Mouse (Mus musculus): Measurements from ENCODE around the gene Peak1.

The Peak1 gene

DNA sequence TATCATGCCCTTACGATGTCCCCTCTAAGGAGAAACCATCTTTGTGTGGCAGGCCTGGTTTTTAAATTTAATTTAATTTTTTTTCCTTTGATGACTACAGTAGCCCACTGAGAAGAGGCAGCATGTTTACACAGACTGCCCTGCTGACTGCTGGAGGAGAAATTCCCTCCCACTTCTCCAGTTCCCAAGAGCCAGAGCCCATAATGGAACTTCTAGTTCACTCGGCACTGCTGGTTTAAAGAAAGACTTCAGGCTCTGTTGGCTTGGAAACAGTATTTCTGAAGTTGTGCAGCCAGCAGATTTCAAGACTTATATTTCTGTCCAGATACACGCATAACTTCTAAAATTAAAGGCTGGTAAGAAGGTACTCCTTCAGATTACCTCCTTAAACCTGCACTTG is 175.2 kb downstream of the Peak1 start:
- no peak for DNase-seq

DNA sequence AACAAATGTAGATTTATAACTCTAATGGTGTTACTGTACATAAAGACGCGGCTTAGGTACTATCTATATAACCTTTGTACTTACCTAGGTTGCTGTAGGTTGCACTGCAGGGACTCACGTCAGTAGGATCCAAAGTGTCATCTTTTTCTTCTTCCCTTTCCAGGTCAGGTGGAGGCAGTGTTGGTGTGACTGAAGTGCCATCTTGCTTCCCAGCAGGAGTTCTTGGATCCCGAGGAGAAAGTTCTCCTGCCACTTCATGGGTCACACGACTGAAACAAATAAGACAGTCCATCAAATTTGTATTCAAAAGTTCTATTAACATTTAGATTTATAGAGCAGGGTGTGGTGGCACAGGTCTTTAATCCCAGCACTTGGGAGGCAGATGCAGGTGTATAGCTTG is 176.8 kb downstream of the Peak1 start:
- DNase-seq, result no peak

DNA sequence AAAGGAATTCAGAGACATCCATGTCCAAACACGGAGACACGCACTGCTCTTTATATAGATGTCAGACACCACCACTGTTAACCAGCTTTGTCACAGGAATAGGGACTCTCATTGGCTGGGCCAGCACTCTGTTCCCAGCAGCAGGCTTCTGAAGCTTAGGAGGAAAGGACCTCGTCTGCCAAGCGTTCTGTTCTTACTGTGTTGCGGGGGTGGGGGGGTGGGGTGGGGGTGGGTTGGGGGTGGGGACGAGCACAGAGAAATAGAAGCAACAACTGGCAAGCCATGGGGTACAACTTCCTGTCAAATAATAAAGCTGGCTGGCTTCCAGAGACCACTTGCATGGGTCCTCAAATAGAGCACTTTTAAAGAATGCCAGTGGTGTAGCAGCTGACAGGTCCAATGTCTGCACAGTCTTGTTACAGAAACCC is 182.0 kb downstream of the Peak1 start:
- DNase-seq, result peak; percentile 21

DNA sequence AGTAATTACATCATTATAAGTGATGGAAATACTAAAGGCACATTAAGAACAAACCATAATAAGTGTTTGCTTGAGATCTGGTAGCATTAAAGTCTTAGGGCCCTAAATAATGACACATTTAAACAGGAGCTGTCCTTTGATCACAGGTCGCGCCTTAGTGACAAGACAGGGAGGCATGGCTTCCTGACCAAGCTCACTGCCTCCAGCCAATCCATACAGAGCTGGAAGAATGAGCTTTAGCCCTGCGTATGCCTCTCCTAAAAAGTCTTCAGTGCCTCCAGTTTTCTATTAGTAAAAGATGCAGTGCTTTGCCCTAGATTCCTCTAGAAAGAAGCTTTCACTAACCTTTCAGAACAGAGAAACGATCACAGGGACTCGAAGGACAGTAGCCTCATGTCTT is 182.6 kb downstream of the Peak1 start:
- no peak for DNase-seq

DNA sequence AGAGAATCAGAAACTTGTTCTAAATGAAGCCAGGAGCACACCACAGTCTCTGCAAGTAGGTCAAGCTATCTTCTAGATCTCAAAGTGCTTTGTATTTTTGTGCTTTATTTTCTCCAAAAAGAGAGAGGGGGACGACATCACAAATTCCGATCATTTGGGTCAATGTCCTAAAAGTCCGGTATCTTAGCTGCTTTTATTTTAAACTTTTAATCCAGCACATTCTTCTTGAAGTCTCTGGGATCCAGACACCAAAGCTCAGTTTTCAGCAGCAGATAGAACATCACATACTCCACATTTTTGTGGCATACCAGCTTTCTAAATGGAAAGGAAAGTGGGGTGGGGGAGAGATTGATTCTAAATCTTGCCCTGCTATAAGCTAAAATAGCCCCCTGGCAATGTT is 183.3 kb downstream of the Peak1 start:
- no peak for DNase-seq

DNA sequence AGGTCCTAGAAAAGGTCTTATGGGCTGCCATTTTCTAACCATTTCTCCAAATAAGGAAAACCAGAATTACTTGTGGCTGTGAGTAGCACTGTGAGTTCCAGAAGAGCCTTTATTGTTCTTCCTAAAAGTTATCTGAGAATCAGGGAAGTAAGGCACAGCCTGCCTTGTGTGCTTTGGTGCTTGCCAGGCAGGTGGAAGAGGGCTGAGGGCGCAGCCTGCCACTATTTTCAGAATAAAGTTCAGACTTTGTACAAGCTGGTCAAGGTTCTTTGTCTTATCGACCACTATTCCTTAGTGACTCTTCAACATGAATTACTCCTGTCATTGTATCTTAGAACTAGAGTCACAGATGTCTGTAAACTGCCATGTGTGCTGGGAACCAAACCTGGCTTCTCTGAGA is 184.6 kb downstream of the Peak1 start:
- DNase-seq, result no peak

DNA sequence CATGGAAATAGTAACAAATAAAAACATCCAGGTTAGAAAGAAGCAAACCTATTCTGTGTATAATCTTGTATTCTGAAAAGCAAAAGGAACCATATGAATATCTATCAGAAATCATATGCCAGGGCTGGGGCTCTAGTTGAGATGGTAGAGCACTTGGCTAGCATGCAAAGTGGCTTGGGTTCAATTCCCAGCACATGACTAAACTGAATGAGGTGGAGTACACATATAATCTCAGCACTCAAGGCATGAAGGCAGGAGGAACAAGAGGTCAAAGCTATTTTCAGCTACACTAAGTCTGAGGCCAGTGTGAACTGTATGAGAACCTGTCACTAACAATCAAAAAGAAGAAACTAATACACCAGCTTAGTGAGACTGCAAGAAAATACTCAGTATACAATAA is 187.0 kb downstream of the Peak1 start:
- no peak for DNase-seq

DNA sequence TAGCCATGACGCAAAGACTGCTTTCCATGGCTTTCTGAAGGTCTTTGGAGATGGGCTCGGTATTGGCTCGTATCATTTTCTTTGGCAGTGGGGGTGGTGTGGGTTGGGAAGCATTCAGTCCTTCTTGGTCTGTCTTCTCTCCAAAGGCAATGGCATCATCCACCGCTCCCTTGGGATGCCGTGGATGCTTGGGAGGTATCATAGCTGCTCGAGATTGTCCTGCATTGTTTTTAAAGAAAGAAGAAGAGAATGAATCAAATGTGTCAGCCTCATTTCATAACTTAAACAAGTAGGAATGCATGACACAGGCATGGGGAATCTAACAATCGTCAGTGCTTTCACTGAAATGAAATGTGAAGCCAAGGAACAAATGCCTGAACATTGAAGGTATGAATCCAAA is 190.2 kb downstream of the Peak1 start:
- no peak for DNase-seq

DNA sequence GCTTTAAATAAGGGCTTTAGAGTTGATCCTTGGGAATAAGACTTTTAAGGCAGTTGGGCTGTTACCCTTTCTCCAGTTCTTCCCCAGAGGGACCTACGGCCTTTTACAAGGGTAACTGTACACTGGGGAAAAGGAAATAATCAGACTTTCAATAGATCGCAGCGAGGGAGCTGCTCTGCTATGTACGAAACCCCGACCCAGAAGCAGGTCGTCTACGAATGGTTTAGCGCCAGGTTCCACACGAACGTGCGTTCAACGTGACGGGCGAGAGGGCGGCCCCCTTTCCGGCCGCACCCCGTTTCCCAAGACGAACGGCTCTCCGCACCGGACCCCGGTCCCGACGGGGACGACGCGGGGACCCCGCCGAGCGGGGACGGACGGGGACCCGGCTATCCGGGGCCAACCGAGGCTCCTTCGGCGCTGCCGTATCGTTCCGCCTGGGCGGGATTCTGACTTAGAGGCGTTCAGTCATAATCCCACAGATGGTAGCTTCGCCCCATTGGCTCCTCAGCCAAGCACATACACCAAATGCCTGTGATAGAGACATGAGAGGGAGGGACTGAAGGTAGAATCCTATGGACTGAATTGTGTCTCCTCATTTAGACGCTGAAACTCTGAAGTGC is 194.3 kb downstream of the Peak1 start:
- peak; percentile 70 for DNase-seq

DNA sequence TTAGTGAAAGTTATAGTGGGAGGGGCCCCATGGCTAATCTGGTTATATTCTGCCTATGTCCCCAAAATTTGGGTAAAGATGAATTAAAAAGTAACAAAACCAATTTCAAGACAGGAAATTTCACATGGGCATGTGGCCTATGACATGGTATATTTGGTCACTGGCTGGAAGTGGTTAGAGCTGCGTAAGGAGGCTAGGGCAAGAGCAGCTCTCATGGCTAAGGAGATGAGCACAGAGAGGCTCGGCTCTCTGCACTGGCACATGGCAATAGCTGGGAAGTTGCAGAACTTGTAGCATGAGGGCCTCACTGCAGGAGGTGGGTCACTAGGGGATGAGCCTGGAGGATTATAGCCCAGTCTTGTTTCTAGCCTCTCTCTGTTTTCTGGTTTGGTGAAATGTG is 199.0 kb downstream of the Peak1 start:
- no peak for DNase-seq

DNA sequence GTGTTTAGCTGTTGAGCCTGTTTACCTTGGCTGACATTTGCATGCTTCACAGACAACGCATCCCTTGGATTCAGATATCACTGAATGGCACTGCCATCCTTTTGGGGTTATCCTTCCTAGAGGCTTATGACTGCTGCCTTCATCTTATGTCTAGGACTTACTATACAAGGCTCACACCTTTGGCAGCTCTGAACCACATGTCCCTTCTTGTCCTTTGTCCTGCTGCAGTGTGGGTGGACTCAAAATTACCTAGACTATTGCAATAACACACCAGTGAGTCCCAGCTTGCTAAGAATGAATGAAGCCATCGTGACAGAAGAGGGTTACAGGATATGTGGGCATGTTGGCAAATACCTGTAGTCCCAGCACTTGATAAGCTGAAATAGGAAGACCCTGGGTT is 199.8 kb downstream of the Peak1 start:
- DNase-seq, result no peak

DNA sequence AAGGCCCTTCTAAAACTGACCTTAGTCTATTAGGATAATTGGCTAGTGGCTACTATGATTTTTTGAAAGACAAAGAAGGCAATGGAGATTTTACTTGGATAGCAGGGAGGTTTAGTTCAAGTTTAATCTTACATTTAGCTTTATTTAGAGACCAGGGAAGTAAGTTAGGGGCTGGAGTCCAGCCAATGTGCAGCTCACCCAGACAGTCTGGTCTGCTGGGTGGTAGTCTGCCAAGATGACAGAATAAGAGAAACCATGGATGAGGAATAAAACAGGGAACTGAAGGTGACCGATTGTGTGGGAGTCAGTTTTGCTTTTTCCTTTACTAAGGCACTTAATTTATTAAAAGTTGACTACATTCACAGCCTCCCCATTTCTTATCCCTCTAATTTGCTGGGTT is 200.5 kb downstream of the Peak1 start:
- DNase-seq, result peak; percentile 20

DNA sequence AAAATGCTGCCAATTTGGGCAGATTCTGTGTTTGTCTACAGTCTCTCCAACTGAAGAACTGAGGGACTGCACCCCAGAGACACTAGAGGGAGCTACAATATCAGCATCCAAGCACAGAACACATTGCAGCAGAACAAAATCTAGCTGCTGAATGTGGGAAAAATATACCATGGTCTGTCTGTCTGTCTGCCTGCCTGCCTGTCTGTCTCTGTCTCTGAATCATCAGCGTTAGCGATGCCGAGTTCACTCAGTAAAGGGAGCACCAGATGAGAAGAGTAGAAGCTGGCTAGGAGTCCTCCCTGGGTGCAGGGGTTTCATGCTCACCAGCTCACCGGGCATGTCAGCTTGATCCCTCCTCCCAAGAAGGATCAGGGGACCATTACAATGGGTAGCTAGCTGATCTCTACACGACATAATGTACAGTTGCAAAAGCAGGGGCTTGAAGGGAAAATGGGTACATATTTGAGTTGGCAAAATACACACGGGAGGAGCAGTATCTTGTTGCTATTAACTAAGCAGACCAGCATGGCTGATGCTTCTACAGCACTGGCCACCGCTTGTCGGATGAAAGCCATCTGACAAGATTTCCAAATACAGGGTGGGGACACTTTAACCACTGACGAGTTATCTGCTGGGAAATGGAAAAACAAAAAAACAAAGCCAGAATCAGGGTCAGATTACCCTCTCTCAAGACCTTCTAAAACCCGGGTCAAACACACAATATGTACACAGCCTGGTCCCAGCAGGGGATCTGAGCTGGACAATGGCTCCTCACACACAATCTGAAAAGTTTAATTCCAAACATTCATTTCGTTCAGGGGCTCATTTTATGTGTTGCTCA is 204.2 kb downstream of the Peak1 start:
- peak; percentile 72 for DNase-seq

DNA sequence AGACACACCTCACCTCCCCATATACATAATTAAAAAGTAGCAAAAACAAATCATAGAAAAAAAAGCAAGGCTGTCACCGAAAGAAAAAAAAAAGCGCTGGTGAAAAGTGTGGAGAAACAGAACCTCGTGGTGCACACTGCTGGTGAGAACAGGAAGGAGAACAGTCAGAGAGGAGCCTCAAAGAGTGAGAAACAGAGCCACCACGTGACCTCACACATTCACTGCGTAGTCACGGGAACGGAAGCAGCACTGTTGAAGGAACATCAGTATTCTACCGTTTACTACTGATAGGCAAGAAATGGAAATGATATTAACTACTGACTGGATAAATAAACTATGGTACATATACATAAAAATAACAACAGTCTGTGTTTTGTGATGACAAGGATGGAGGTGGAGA is 209.1 kb downstream of the Peak1 start:
- no peak for DNase-seq

DNA sequence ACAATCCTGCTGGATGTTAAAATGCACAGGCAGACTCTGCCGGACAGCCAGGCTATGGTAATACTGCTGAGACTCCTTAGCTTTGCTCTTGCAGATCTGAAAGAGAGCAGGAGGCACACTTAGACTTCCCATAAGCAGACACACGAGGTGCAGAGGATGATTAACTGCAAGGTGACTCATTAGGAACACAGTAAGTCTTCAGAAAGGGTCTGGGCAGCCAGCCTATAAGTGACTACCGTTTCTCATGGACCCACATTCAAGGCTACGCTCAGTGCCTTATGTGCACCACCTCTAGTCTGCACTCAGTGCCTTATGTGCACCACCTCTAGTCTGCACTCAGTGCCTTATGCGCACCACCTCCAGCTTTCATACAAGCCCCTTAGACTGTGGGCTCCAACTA is 210.4 kb downstream of the Peak1 start:
- no peak for DNase-seq

DNA sequence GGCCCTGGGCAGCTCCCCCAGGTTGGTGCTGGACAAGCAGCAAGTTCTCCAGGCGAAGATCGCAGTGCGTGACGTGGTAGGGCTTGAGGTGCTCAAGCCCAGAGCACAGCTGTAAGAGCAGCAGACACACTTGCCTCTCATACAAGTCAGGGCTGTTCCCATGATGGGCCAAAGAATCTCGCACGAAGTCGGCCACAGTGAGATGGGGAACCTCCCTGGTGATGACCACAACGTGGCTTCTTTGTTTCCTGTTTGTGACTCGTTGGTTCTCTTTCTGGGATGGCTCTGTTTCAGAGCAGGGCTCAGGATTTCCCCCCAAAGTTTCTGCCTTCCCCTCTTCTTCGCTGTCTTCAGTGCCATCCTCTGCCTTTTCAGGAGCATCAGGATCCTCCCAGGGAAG is 210.8 kb downstream of the Peak1 start:
- no peak for DNase-seq

DNA sequence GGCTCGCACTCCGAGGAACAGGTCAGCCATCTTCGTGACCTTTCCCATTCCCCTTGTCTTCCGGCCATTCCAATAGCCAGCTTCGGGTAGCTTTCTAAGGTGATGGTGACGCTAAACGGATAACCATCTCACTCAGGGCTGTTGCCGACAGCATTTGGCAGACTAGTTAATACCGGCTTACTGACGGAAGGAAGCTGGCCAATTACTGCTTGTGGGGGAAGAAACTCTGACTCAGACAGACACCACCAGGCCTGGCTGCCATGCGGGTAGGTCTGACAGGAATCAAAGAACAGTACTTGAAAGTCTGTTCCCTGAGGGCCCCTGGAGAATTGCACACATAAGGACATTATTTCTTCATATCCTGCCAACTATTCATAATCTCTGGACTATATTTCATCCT is 212.5 kb downstream of the Peak1 start:
- DNase-seq, result no peak

DNA sequence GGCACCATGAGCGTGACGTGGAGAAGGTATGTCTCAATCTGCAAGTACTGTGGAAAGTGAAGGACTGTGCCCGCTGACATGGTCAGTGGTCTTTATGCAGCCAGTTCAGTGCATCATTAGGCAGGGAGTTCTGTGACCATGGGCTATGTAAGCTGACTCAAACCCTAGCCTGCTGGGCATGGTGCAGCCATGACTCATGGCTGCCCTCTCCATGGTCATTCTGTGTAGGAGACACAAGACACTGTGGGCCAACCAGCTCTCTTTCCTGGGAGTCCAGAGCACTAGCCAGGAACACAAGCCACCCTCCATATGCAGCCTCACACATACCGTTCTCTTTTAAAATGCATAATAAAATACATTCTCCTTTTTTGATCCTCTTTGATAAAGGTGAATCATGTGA is 213.6 kb downstream of the Peak1 start:
- no peak for DNase-seq

DNA sequence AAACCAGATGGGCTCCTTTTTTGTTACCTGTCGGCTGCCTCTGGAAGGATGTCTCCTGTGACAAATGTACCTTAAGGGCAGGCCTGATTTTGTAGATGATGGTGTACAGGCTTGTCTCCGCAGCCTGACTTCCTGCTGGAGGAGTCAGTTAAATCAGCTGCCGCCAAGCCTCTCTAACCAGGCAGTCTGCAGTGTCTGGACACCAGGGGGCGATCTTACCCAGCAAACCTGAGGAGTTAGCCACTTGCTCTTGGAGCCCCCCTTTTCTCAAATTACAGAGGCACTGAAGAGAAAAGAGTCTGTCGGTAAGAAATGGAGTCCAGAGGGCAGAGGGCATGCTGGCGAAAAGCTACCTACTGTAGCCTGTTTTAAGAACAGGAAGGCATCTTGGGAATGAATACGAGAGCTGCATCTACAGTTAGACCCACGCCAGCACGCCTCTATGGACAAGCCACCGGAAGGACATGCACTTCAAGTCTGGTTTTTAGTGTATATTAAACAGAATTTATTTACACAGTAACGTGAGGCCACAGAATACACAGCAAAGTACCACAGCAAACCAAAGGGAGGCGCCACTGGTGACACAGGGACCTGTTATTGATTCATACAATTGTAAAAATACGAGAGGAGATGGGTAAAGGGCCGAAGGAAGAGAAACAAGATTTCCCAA is 217.1 kb downstream of the Peak1 start:
- DNase-seq, result peak; percentile 91

DNA sequence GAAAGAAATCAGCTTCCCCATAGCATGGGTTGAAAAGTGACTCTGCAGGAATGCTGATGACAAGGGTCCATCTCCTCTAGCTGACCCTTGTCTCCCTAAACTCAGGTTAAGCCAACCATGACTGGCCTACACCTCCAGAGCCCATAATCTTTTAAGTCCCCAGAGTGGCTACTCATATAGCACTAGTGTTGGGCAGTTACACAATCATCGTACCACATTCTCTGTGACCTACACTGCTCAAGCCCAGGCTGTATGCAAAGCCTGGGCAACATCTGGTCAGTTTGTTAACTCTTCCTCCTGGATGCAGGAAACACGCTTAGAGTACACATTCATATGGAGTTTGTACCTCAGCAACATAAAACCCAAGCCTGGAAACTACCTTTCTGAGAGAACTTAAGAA is 217.7 kb downstream of the Peak1 start:
- no peak for DNase-seq

DNA sequence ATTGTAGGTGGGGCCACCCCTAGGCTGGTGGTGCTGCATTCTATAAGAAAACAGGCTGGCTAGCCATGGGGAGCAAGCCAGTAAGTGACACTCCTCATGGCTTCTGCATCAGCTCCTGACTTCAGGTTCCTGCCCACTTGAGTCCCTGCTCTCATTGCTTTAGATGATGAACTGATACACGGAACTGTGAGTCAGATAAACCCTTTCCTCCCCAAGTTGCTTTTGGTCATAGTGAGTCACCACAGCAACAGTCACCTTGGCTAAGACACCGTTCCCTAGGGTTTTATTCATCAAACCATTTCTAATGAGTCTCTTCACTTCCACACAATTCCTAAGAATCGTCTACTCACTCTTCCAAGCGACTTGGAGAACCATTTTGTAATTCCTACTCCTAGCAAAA is 220.9 kb downstream of the Peak1 start:
- DNase-seq, result no peak

DNA sequence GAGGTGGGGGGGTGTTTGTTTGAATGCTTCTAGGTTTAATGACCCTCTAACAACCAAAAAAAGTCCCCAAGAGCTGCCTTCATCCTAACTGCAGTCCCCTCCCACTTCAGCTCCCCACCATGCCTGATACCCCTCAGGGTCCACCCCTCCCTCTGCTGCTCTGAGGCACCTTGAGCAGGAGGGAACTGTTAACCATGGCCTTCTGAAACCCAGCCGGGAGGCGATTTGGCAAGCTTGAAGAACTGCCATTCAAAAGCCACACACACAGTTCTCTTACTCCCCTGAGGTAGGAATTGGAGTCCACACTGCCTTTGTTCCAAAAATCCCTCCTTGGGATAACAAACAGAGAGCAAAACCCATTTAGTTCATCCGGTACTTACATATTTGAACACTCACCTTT is 222.7 kb downstream of the Peak1 start:
- DNase-seq, result no peak

DNA sequence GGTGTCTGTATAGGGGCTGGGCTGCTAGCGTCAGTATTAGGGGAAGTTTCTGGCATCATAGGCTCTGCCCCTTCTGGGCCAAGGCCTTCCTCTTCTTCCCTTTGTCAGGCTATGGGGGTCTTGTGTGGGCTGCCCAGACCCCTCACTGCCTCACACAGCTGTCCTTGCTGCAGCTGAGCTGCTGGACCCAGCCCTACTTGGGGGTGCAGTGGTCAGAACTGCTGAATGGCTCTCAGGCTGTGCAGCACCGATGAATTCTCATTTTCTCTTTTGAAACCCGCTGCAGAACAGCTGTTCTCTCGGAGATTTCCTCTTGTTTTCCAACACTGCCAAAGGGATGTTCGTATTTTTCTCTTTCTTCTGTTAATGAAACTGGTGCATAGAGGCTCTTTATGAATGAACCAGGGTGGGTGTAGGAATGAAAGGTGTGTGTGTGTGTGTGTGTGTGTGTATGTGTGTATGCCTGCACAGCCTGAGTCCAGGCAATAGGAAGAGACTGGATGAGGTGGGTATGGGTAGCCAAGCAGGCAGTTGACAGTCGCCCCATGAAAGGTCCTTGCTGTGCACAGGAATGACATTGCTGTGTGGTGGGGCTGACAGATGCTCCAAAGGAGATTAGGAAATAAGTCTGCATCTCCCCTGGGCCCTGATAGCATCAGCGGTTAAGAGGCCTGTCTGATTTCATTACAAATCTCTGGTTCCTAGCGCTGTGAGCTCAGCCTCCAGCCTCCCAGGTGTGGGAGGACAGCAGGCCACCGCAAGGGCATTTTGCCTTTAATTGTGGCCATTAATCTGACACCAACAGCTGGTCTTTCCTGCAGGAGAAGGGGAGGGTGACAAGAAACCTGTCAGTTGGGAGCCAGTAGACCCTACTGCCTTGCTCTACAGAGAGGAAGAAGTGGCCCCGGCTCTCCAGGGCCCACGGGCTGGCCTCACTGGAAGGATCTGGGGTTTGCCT is 226.1 kb downstream of the Peak1 start:
- DNase-seq, result no peak

Data from lung, postnatal 10 days (tissue).